Mouse (Mus musculus): ENCODE data around the gene Draxin. TPM values are rescaled to one million over a fixed set of nuclear protein-coding genes. Genes with fewer than 3 reads are reported as not detected.

Gene Draxin
- polyA plus RNA-seq, 1 experiment from 2014 or later = 17.4 TPM

DNA sequence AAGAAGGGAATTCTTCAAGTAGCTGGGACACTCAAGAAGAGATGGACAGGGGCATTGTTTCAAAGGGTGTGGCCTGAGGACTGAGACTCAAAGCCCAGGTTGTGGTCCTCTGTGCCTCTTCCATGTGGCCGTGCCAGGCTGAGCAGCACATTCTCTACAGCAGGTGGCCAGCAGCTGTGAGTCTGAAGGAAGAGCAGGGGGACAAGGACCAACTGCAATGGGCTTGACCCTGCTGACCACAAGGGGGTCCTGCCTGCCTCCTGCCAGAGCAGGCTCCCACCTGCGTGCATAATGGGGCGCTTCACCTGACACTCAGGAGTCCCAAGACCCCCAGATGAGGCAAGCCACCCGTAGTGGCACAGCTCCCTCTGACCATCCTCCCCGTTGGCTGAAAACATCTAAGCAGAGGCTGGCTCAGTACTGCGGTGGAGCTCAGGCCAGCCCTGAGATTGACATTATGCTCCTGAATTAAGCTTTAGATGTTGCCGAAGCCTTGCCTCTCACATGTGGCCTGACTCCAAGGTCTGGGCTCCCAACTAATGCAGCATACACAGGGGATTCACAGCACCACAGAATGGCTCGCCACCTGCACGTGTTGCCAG is 72.2 kb downstream of the Draxin start:
- ATAC-seq (ENCODE audit: low FRiP score) (no peak), DNase-seq (ENCODE audit: low spot score) (no peak)
- Histone ChIP-seq H3K4me1 (replicated peaks; ENCODE audit: control insufficient read depth, insufficient read depth, low read length) (no peaks in the 10 kb centered on the region), H3K27ac (no peak overlapping the region), H3K27me3 (ENCODE audit: control insufficient read depth, insufficient read depth, low read length) (no peaks in the 10 kb centered on the region), H3K9me3 (ENCODE audit: control insufficient read depth, low read length) (no peaks in the 10 kb centered on the region), H3K4me3 (replicated peaks; ENCODE audit: low read length) (no peak overlapping the region), H3K9ac (no peak overlapping the region), H3K4me2 (replicated peaks) (no peak overlapping the region), H3K36me3 (replicated peaks; ENCODE audit: control insufficient read depth, insufficient read depth) (peaks cover 58% of the 10 kb centered on the region)
- 89% methylated on average over 9 of the region's 9 CpGs for WGBS

DNA sequence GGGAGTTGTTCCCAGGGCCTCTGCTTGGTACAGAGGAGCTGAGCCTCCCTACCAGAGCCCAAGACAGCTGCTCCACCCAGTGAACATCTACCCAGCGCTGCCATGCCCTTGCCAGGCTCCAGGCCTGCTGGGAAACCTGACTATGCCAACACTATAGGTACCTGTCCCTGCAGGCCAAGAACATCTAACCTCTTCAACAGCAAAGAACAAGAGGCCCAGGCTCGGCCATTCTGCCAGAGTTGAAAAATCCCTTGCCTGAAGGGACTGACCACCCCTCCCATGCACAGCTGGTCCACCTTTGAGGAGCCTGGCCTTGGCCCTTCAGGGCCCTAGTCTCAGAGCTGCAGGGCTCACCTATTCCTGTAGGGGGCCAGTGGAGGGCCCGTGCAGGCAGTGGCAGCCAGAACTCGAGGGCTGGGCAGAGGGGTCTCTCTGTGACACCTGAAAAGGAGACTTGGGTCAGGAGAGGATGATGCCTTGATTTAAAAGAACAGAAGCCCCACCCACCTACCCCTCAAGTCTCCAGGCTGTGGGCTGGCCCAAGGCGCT is 72.8 kb downstream of the Draxin start:
- ATAC-seq (ENCODE audit: low FRiP score) (no peak), DNase-seq (ENCODE audit: low spot score) (no peak)
- Histone ChIP-seq H3K27me3 (ENCODE audit: control insufficient read depth, insufficient read depth, low read length) (no peaks in the 10 kb centered on the region), H3K9ac (no peak overlapping the region), H3K9me3 (ENCODE audit: control insufficient read depth, low read length) (no peaks in the 10 kb centered on the region), H3K27ac (no peak overlapping the region), H3K4me2 (replicated peaks) (no peak overlapping the region), H3K4me1 (replicated peaks; ENCODE audit: control insufficient read depth, insufficient read depth, low read length) (no peaks in the 10 kb centered on the region), H3K4me3 (replicated peaks; ENCODE audit: low read length) (no peak overlapping the region), H3K36me3 (replicated peaks; ENCODE audit: control insufficient read depth, insufficient read depth) (peaks cover 64% of the 10 kb centered on the region)
- 82% methylated on average over 5 of the region's 5 CpGs for WGBS

DNA sequence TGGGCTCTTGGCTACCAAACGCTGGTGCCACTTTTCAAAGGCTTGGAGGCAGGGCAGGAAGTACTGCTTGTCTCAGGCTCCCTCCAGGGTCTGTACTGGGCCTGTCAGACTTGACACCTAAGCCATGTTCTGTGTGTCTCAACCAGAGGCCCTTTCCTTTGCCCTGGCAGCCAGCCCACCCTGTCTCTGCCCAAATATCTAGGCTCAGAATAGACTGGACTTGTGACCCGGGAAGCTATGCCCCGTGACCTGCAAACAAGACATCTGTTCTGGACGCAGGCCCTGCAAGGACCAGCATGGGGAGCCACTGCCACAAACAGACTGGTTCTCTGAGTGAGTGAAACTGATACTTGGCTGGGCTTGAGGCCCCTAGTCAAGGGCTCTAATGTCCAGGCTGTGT is 73.7 kb downstream of the Draxin start:
- no peak overlapping the region for H3K4me2 ChIP-seq (replicated peaks)
- H3K27ac ChIP-seq = no peak overlapping the region
- no peak overlapping the region for H3K4me3 ChIP-seq (replicated peaks; ENCODE audit: low read length)
- H3K9me3 ChIP-seq (ENCODE audit: control insufficient read depth, low read length) = no peaks in the 10 kb centered on the region
- no peak overlapping the region for H3K9ac ChIP-seq
- no peak for DNase-seq (ENCODE audit: low spot score)
- H3K36me3 ChIP-seq (replicated peaks; ENCODE audit: control insufficient read depth, insufficient read depth) = peaks cover 73% of the 10 kb centered on the region
- 91% methylated on average over 4 of the region's 4 CpGs for WGBS
- no peaks in the 10 kb centered on the region for H3K27me3 ChIP-seq (ENCODE audit: control insufficient read depth, insufficient read depth, low read length)
- ATAC-seq (ENCODE audit: low FRiP score) = no peak
- no peaks in the 10 kb centered on the region for H3K4me1 ChIP-seq (replicated peaks; ENCODE audit: control insufficient read depth, insufficient read depth, low read length)

DNA sequence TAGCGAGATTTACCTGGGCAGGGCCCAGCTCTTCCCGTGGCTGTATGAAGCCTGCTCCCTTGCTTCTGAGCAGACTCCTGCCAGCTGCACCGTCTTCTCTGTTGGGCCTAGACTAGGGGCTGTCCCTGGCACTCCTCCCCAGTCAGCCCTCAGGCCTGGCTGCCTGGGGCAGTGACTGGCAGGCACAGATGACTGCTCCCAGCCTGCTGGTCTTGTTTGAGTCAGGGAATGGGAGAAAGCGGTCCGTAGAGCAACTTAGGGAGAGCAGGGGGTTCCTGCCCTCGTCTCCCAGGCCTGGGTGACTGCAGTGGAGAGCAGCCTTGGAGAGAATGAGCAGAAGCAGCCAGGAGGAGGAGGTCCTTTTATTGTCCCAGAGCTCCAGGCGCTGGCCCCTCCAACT is 74.3 kb downstream of the Draxin start:
- ATAC-seq (ENCODE audit: low FRiP score) (no peak), DNase-seq (ENCODE audit: low spot score) (no peak)
- Histone ChIP-seq H3K9ac (no peak overlapping the region), H3K27ac (no peak overlapping the region), H3K9me3 (ENCODE audit: control insufficient read depth, low read length) (no peaks in the 10 kb centered on the region), H3K27me3 (ENCODE audit: control insufficient read depth, insufficient read depth, low read length) (no peaks in the 10 kb centered on the region), H3K4me2 (replicated peaks) (no peak overlapping the region), H3K4me1 (replicated peaks; ENCODE audit: control insufficient read depth, insufficient read depth, low read length) (no peaks in the 10 kb centered on the region), H3K4me3 (replicated peaks; ENCODE audit: low read length) (no peak overlapping the region), H3K36me3 (replicated peaks; ENCODE audit: control insufficient read depth, insufficient read depth) (peaks cover 78% of the 10 kb centered on the region)
- 86% methylated on average over 7 of the region's 7 CpGs for WGBS

DNA sequence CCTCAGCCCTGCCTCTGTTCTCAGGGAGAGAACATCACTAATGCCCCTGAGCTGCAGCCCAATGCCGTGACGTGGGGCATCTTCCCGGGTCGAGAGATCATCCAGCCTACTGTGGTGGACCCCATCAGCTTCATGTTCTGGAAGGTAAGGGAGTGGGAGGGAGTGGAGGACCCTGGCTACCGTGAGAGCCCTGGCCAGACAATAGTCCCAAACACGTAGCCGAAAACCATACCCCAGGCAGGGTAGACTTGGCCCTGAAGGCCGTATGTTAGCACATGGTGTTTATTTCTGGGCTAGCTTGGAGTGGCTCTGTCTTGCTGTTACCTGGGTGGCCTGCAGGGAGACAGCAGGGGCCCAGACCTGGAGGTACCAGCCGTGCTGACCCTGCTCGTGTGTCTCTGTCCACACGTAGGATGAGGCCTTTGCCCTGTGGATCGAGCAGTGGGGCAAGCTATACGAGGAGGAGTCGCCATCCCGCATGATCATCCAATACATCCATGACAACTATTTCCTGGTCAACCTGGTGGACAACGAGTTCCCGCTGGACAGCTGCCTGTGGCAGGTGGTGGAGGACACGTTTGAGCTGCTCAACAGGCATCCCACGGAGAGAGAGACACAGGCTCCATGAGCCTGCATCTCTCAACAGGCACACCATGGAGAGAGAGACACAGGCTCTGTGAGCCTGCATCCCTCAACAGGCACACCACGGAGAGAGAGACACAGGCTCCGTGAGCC is 75.4 kb downstream of the Draxin start:
- no peaks in the 10 kb centered on the region for H3K27me3 ChIP-seq (ENCODE audit: control insufficient read depth, insufficient read depth, low read length)
- H3K4me1 ChIP-seq (replicated peaks; ENCODE audit: control insufficient read depth, insufficient read depth, low read length) = no peaks in the 10 kb centered on the region
- WGBS = 92% methylated on average over 21 of the region's 21 CpGs
- no peak for DNase-seq (ENCODE audit: low spot score)
- H3K27ac ChIP-seq = no peak overlapping the region
- H3K36me3 ChIP-seq (replicated peaks; ENCODE audit: control insufficient read depth, insufficient read depth) = peaks cover 90% of the 10 kb centered on the region
- no peak overlapping the region for H3K4me2 ChIP-seq (replicated peaks)
- no peaks in the 10 kb centered on the region for H3K9me3 ChIP-seq (ENCODE audit: control insufficient read depth, low read length)
- no peak for ATAC-seq (ENCODE audit: low FRiP score)
- no peak overlapping the region for H3K9ac ChIP-seq
- H3K4me3 ChIP-seq (replicated peaks; ENCODE audit: low read length) = no peak overlapping the region

DNA sequence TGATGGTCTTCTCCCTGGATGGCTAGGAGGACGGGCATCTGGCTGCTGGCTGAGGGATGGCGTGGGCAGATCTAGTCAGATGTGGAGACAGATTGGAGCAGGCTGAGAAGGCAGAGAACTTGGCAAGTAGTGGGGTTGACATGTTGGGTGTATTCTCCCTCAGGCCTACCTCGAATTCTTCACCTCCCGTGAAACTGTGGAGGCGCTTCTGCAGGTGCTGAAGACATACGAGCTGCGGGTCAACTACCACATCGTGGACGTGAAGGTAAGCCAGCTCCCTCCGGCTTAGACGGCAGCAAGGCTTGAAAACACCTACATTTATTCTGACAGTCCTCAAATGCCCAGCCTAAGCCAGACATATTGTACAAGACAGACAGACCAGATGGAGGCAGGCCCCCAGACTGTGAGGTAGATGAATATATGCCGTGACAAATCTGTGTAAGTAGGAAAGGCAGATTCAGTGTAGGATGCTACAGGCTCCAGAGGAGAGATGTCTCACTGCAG is 77.0 kb downstream of the Draxin start:
- no peak overlapping the region for H3K4me2 ChIP-seq (replicated peaks)
- no peak overlapping the region for H3K9ac ChIP-seq
- no peak overlapping the region for H3K27ac ChIP-seq
- ATAC-seq (ENCODE audit: low FRiP score) (no peak), DNase-seq (ENCODE audit: low spot score) (no peak)
- H3K4me1 ChIP-seq (replicated peaks; ENCODE audit: control insufficient read depth, insufficient read depth, low read length) = no peaks in the 10 kb centered on the region
- H3K36me3 ChIP-seq (replicated peaks; ENCODE audit: control insufficient read depth, insufficient read depth) = peaks cover 98% of the 10 kb centered on the region
- H3K9me3 ChIP-seq (ENCODE audit: control insufficient read depth, low read length) = no peaks in the 10 kb centered on the region
- no peak overlapping the region for H3K4me3 ChIP-seq (replicated peaks; ENCODE audit: low read length)
- H3K27me3 ChIP-seq (ENCODE audit: control insufficient read depth, insufficient read depth, low read length) = no peaks in the 10 kb centered on the region
- WGBS = 91% methylated on average over 12 of the region's 12 CpGs

DNA sequence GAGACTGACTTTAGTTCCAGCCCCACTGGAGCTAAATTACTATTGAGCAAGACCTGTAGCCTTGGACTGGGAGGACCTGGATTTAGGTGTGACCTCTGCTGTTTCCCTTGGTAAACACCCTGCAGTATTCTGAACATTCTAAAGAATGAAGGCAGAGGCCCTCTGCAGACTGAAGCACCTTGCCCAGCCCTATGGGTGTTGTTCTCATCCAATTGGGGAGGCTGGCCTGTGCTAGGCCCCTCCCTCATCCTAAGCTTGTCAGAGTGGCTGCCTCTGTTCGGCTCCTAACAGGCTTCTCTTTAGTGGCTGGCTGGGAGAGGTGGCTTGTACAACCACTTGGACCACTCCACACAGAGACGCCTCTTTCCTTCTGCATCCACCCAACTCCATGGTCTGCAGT is 77.5 kb downstream of the Draxin start:
- Histone ChIP-seq H3K27ac (no peak overlapping the region), H3K9ac (no peak overlapping the region), H3K4me3 (replicated peaks; ENCODE audit: low read length) (no peak overlapping the region), H3K9me3 (ENCODE audit: control insufficient read depth, low read length) (no peaks in the 10 kb centered on the region), H3K36me3 (replicated peaks; ENCODE audit: control insufficient read depth, insufficient read depth) (peaks cover 98% of the 10 kb centered on the region), H3K4me1 (replicated peaks; ENCODE audit: control insufficient read depth, insufficient read depth, low read length) (no peaks in the 10 kb centered on the region), H3K4me2 (replicated peaks) (no peak overlapping the region), H3K27me3 (ENCODE audit: control insufficient read depth, insufficient read depth, low read length) (no peaks in the 10 kb centered on the region)
- whole genome bisulfite sequencing = 81% methylated on average over 2 of the region's 2 CpGs
- no peak for DNase-seq (ENCODE audit: low spot score)
- no peak for ATAC-seq (ENCODE audit: low FRiP score)

DNA sequence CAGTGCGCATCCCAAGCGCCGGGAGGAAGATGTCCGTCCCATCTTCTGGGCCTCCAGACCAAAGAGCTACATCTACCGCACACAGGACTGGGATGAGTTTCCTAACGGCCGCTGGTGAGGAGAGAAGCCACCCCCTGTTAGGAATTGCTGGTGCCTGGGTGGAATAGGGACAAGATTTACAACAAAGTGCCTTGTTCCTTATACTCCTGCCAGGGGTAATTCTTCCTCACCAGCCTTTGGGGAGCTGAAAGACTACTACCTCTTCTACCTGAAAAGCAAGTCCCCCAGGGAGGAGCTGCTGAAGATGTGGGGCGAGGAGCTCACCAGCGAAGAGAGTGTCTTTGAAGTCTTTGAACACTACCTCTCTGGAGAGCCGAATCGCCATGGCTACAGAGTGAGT is 78.6 kb downstream of the Draxin start:
- peaks cover 94% of the 10 kb centered on the region for H3K36me3 ChIP-seq (replicated peaks; ENCODE audit: control insufficient read depth, insufficient read depth)
- H3K4me3 ChIP-seq (replicated peaks; ENCODE audit: low read length) = no peak overlapping the region
- H3K4me2 ChIP-seq (replicated peaks) = no peak overlapping the region
- H3K27ac ChIP-seq = no peak overlapping the region
- no peaks in the 10 kb centered on the region for H3K4me1 ChIP-seq (replicated peaks; ENCODE audit: control insufficient read depth, insufficient read depth, low read length)
- no peak overlapping the region for H3K9ac ChIP-seq
- DNase-seq (ENCODE audit: low spot score) (no peak), ATAC-seq (ENCODE audit: low FRiP score) (no peak)
- H3K9me3 ChIP-seq (ENCODE audit: control insufficient read depth, low read length) = no peaks in the 10 kb centered on the region
- no peaks in the 10 kb centered on the region for H3K27me3 ChIP-seq (ENCODE audit: control insufficient read depth, insufficient read depth, low read length)
- 88% methylated on average over 11 of the region's 11 CpGs for WGBS

DNA sequence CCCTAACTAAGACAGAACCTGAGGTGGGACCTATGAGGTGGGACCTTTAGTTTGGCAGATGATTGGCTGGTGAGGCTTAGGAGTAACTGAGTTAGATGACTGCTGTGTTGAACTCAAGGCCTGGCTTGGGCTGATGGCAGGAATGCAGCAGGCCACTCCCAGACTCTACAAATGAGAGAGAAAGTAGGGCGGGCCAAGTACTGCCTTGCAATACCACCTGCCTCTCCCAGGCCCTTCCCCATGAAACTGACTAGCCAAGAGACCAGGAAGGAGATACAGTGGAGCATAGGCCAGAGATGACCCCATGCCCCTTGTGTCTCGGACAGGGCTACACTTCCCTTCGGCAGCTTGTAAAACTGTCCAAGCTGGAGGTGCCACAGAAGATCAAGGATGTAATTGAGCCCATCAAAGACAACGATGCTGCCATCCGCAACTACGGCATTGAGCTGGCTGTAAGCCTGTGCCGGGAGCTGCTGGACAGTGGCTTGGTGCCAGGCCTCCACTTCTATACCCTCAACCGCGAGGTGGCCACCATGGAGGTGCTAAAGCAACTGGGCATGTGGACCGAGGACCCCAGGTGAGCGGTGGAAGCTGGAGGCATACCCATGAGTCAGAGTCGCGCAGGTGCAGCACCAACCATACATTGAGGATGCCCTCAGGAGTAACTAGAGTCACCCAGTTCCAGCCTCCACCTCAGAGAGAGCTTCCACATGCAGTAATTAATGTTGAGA is 79.3 kb downstream of the Draxin start:
- DNase-seq (ENCODE audit: low spot score) = no peak
- no peak overlapping the region for H3K9ac ChIP-seq
- no peak for ATAC-seq (ENCODE audit: low FRiP score)
- no peak overlapping the region for H3K27ac ChIP-seq
- 93% methylated on average over 13 of the region's 13 CpGs for WGBS
- no peak overlapping the region for H3K4me3 ChIP-seq (replicated peaks; ENCODE audit: low read length)
- H3K27me3 ChIP-seq (ENCODE audit: control insufficient read depth, insufficient read depth, low read length) = no peaks in the 10 kb centered on the region
- H3K9me3 ChIP-seq (ENCODE audit: control insufficient read depth, low read length) = no peaks in the 10 kb centered on the region
- no peak overlapping the region for H3K4me2 ChIP-seq (replicated peaks)
- no peaks in the 10 kb centered on the region for H3K4me1 ChIP-seq (replicated peaks; ENCODE audit: control insufficient read depth, insufficient read depth, low read length)
- H3K36me3 ChIP-seq (replicated peaks; ENCODE audit: control insufficient read depth, insufficient read depth) = peaks cover 94% of the 10 kb centered on the region
